Mouse (Mus musculus): ENCODE results near the gene Nmur2. TPM values are rescaled to one million over a fixed set of nuclear protein-coding genes. Genes with fewer than 3 reads are reported as not detected.

Gene Nmur2
- not detected for polyA plus RNA-seq (2017; shearing (Covaris generic))

DNA sequence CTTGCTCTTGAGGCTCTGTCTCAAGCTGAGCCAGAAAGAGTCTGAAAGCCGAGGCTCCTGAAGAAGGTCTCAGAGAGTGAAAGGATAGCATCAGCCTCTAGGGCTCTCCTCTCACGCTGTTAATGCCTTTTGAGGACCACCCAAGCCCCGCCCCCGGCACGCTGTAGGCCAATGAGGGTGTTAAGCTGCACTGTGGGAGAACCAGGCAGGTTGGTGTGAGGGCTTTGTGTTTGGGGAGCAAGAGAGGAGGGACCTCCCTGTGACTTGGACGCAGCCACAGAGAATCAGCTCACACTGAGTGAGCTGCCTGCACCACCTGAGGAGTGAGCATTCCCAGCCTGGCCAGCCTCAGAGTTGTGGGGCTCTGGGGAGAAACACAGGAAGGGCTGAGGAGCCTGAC, at the start of gene Nmur2:
Gene Nmur2, minus strand, starts transcription at position 94 of the 400 bp plus-strand sequence.

